Mouse (Mus musculus): ENCODE data around the gene Siae. TPM values are rescaled to one million over a fixed set of nuclear protein-coding genes. Genes with fewer than 3 reads are reported as not detected.

The Siae gene
- polyA plus RNA-seq, 1 experiment from 2014 or later, result 15.0 TPM

GRCm38 (mm10) chr9:37567892-37568604 is 12.6 kb downstream of the Siae start:
- no peak for TF ChIP-seq CTCF (IDR thresholded peaks at IDR 0.05; ENCODE audit: low read depth)
- Histone ChIP-seq H3K4me2 (replicated peaks; ENCODE audit: low read depth) (peak overlapping the region; percentile 43), H3K36me3 (ENCODE audit: control insufficient read depth, insufficient read depth) (no peaks in the 10 kb centered on the region), H3K9me3 (ENCODE audit: control insufficient read depth) (no peaks in the 10 kb centered on the region), H3K9ac (ENCODE audit: low read depth, low read length) (no peak overlapping the region), H3K27ac (ENCODE audit: low read depth, low read length) (no peak overlapping the region), H3K4me3 (ENCODE audit: low read depth, low read length) (no peak overlapping the region), H3K27me3 (replicated peaks; ENCODE audit: control insufficient read depth, insufficient read depth, low read length) (no peaks in the 10 kb centered on the region), H3K4me1 (replicated peaks; ENCODE audit: control insufficient read depth, insufficient read depth, low read length) (peaks cover 6% of the 10 kb centered on the region; the same call in 1 of the 2 replicates)
- 29% methylated on average over 15 of the region's 15 CpGs for WGBS
- peak; percentile 48 for ATAC-seq

GRCm38 (mm10) chr9:37568605-37569214 is 13.2 kb downstream of the Siae start:
- ATAC-seq, result peak; percentile 74
- Histone ChIP-seq H3K4me1 (replicated peaks; ENCODE audit: control insufficient read depth, insufficient read depth, low read length) (peaks cover 6% of the 10 kb centered on the region; the same call in 1 of the 2 replicates), H3K27ac (ENCODE audit: low read depth, low read length) (peak overlapping the region; percentile 11; the same call in 1 of the 2 replicates), H3K36me3 (ENCODE audit: control insufficient read depth, insufficient read depth) (no peaks in the 10 kb centered on the region), H3K4me3 (ENCODE audit: low read depth, low read length) (no peak overlapping the region), H3K4me2 (replicated peaks; ENCODE audit: low read depth) (peak overlapping the region; percentile 43), H3K9ac (ENCODE audit: low read depth, low read length) (no peak overlapping the region), H3K9me3 (ENCODE audit: control insufficient read depth) (no peaks in the 10 kb centered on the region), H3K27me3 (replicated peaks; ENCODE audit: control insufficient read depth, insufficient read depth, low read length) (no peaks in the 10 kb centered on the region)
- TF ChIP-seq CTCF (IDR thresholded peaks at IDR 0.05; ENCODE audit: low read depth), result no peak
- WGBS, result 22% methylated on average over 4 of the region's 4 CpGs

- H3K4me3 ChIP-seq (ENCODE audit: low read depth, low read length), result no peak overlapping the region
- H3K4me2 ChIP-seq (replicated peaks; ENCODE audit: low read depth), result peak overlapping the region; percentile 43
- no peak overlapping the region for H3K9ac ChIP-seq (ENCODE audit: low read depth, low read length)
- no peaks in the 10 kb centered on the region for H3K27me3 ChIP-seq (replicated peaks; ENCODE audit: control insufficient read depth, insufficient read depth, low read length)
- peaks cover 6% of the 10 kb centered on the region; the same call in 1 of the 2 replicates for H3K4me1 ChIP-seq (replicated peaks; ENCODE audit: control insufficient read depth, insufficient read depth, low read length)
- H3K36me3 ChIP-seq (ENCODE audit: control insufficient read depth, insufficient read depth), result no peaks in the 10 kb centered on the region
- 26% methylated on average over 2 of the region's 2 CpGs for WGBS
- peak overlapping the region; percentile 11; the same call in 1 of the 2 replicates for H3K27ac ChIP-seq (ENCODE audit: low read depth, low read length)
- H3K9me3 ChIP-seq (ENCODE audit: control insufficient read depth), result no peaks in the 10 kb centered on the region
- TF ChIP-seq CTCF (IDR thresholded peaks at IDR 0.05; ENCODE audit: low read depth), result no peak
- ATAC-seq, result peak; percentile 40; the same call in 1 of the 2 replicates
Measured at GRCm38 (mm10) chr9:37569231-37569835, 13.8 kb downstream of the Siae start.

GRCm38 (mm10) chr9:37572204-37572876 is 16.8 kb downstream of the Siae start:
- H3K27ac ChIP-seq (ENCODE audit: low read depth, low read length), result no peak overlapping the region
- ATAC-seq, result no peak
- peaks cover 6% of the 10 kb centered on the region; the same call in 1 of the 2 replicates for H3K4me1 ChIP-seq (replicated peaks; ENCODE audit: control insufficient read depth, insufficient read depth, low read length)
- 48% methylated on average over 3 of the region's 3 CpGs for WGBS
- no peaks in the 10 kb centered on the region for H3K36me3 ChIP-seq (ENCODE audit: control insufficient read depth, insufficient read depth)
- H3K9me3 ChIP-seq (ENCODE audit: control insufficient read depth), result no peaks in the 10 kb centered on the region
- no peak overlapping the region for H3K4me2 ChIP-seq (replicated peaks; ENCODE audit: low read depth)
- no peak for TF ChIP-seq CTCF (IDR thresholded peaks at IDR 0.05; ENCODE audit: low read depth)
- no peaks in the 10 kb centered on the region for H3K27me3 ChIP-seq (replicated peaks; ENCODE audit: control insufficient read depth, insufficient read depth, low read length)
- no peak overlapping the region for H3K4me3 ChIP-seq (ENCODE audit: low read depth, low read length)
- no peak overlapping the region for H3K9ac ChIP-seq (ENCODE audit: low read depth, low read length)

GRCm38 (mm10) chr9:37576436-37576930 is 21.0 kb downstream of the Siae start:
- Histone ChIP-seq H3K9me3 (ENCODE audit: control insufficient read depth) (no peaks in the 10 kb centered on the region), H3K4me2 (replicated peaks; ENCODE audit: low read depth) (no peak overlapping the region), H3K4me1 (replicated peaks; ENCODE audit: control insufficient read depth, insufficient read depth, low read length) (no peaks in the 10 kb centered on the region), H3K27me3 (replicated peaks; ENCODE audit: control insufficient read depth, insufficient read depth, low read length) (no peaks in the 10 kb centered on the region), H3K9ac (ENCODE audit: low read depth, low read length) (no peak overlapping the region), H3K27ac (ENCODE audit: low read depth, low read length) (no peak overlapping the region), H3K36me3 (ENCODE audit: control insufficient read depth, insufficient read depth) (no peaks in the 10 kb centered on the region), H3K4me3 (ENCODE audit: low read depth, low read length) (no peak overlapping the region)
- no peak for TF ChIP-seq CTCF (IDR thresholded peaks at IDR 0.05; ENCODE audit: low read depth)
- no peak for ATAC-seq
- WGBS, result 47% methylated on average over 14 of the region's 14 CpGs

- WGBS, result 92% methylated on average over 5 of the region's 5 CpGs
- no peak overlapping the region for H3K9ac ChIP-seq (ENCODE audit: low read depth, low read length)
- no peak for TF ChIP-seq CTCF (IDR thresholded peaks at IDR 0.05; ENCODE audit: low read depth)
- H3K27me3 ChIP-seq (replicated peaks; ENCODE audit: control insufficient read depth, insufficient read depth, low read length), result no peaks in the 10 kb centered on the region
- no peaks in the 10 kb centered on the region for H3K9me3 ChIP-seq (ENCODE audit: control insufficient read depth)
- H3K36me3 ChIP-seq (ENCODE audit: control insufficient read depth, insufficient read depth), result no peaks in the 10 kb centered on the region
- H3K27ac ChIP-seq (ENCODE audit: low read depth, low read length), result no peak overlapping the region
- H3K4me1 ChIP-seq (replicated peaks; ENCODE audit: control insufficient read depth, insufficient read depth, low read length), result no peaks in the 10 kb centered on the region
- no peak overlapping the region for H3K4me3 ChIP-seq (ENCODE audit: low read depth, low read length)
- no peak for ATAC-seq
- H3K4me2 ChIP-seq (replicated peaks; ENCODE audit: low read depth), result no peak overlapping the region
Measured at GRCm38 (mm10) chr9:37583594-37583993, 28.1 kb downstream of the Siae start.

All from intestine, postnatal 0 days (tissue).